Mouse (Mus musculus): ENCODE data around the gene Cyp4f16.

DNA sequence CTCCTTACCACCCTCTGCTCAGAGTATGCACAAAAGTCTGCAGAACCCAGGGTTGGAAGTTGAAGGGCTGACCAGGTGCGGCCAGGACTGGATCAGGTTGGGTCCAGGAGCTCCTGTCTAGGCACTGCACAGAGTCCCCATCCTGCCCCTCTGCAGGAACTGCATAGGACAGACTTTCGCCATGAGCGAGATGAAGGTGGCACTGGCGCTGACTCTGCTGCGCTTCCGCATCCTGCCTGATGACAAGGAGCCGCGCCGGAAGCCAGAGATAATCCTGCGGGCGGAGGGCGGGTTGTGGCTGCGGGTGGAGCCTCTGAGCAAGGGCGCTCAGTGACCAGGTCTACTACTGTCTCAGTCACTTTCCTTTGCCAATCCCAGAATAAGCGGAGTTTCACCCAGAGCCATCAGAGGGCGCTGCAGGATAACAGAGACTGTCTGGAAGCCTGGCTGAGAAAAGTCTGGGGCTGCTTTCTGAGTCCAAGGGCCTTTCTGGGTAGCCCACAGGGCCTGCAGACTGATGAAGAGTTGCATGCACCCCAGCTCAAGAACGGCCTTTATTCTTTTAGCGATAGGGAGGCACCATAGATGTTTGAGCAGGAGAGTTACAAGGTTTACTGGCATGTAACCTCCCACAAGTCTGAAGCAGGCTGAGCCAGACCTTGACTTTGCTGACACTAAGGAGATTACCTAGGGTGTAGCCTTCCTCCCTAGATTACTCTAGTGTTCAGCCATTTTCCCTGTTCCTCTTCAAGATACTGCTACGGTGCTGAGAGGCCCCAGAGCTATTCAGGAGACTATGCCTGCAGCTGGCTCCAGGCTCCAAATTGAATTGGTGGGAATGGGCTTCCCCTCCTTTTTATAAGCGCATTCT, 14.8 kb downstream of the Cyp4f16 start:
- TF ChIP-seq HCFC1 (IDR thresholded peaks at IDR 0.05; ENCODE audit: borderline replicate concordance, insufficient read depth, low read length) (no peak), ZC3H11A (IDR thresholded peaks at IDR 0.05; ENCODE audit: borderline replicate concordance, low read depth, low read length) (peak; percentile 87), MAFK (IDR thresholded peaks at IDR 0.05; ENCODE audit: insufficient read depth, low read depth, low read length) (no peak)
